Mouse (Mus musculus) testis, adult 2 months (tissue): ENCODE measurements around the gene Cilp.

Experiments used
- CTCF ChIP-seq: fragments of 200-500 bp; IDR thresholded peaks from 2 replicates; pipeline ENCODE4 v1.5.1; 2012; ENCODE audit warnings: low read depth, mild to moderate bottlenecking, inconsistent platforms, low read length, moderate library complexity; ENCODE audit not compliant: control insufficient read depth, insufficient read depth, insufficient replicate concordance
- POLR2A ChIP-seq: fragments of 200-500 bp; IDR thresholded peaks from 2 replicates; pipeline ENCODE4 v1.6.1; 2012; ENCODE audit warnings: low read depth, mild to moderate bottlenecking, inconsistent platforms, low read length, moderate library complexity; ENCODE audit not compliant: control insufficient read depth

- TF ChIP-seq CTCF (no peak), POLR2A (no peak)
Measured at GRCm38 (mm10) chr9:65217661-65218060, 47.3 kb upstream of the Cilp start.
